Mouse (Mus musculus): ENCODE data around the gene Jund. TPM values are rescaled to one million over a fixed set of nuclear protein-coding genes. Genes with fewer than 3 reads are reported as not detected.

Jund gene
- total RNA-seq, 2 experiments from 2014 or later, result 41.6 to 68.4 TPM

- peak; percentile 52 for DNase-seq (ENCODE audit: low spot score)
Measured at GRCm38 (mm10) chr8:70699116-70699833, 526 bp downstream of the Jund start.

GRCm38 (mm10) chr8:70699834-70700554 is 1.2 kb downstream of the Jund start:
- DNase-seq (ENCODE audit: low spot score), result peak; percentile 78

GRCm38 (mm10) chr8:70700555-70700922 is 1.8 kb downstream of the Jund start:
- DNase-seq (ENCODE audit: low spot score), result peak; percentile 93

- no peak for DNase-seq (ENCODE audit: low spot score)
Measured at GRCm38 (mm10) chr8:70701048-70701981, 2.6 kb downstream of the Jund start.

- DNase-seq (ENCODE audit: low spot score), result no peak
Measured at GRCm38 (mm10) chr8:70701982-70702841, 3.5 kb downstream of the Jund start.

- DNase-seq (ENCODE audit: low spot score), result peak; percentile 91
Measured at GRCm38 (mm10) chr8:70702842-70703182, 4.1 kb downstream of the Jund start.

- DNase-seq (ENCODE audit: low spot score), result no peak
Measured at GRCm38 (mm10) chr8:70703287-70703686, 4.5 kb downstream of the Jund start, which contains the start of gene Iqcn. Iqcn (plus strand) TSS chr8:70703457.

- DNase-seq (ENCODE audit: low spot score), result peak; percentile 65
Measured at GRCm38 (mm10) chr8:70708281-70708680, 9.5 kb downstream of the Jund start.

- DNase-seq (ENCODE audit: low spot score), result no peak
Measured at GRCm38 (mm10) chr8:70709794-70710193, 11.0 kb downstream of the Jund start.

- peak; percentile 68 for DNase-seq (ENCODE audit: low spot score)
Measured at GRCm38 (mm10) chr8:70710296-70710695, 11.5 kb downstream of the Jund start.

- DNase-seq (ENCODE audit: low spot score), result no peak
Measured at GRCm38 (mm10) chr8:70711041-70711440, 12.3 kb downstream of the Jund start.

GRCm38 (mm10) chr8:70713991-70714390 is 15.2 kb downstream of the Jund start:
- DNase-seq (ENCODE audit: low spot score), result no peak

- DNase-seq (ENCODE audit: low spot score), result no peak
Measured at GRCm38 (mm10) chr8:70715086-70715485, 16.3 kb downstream of the Jund start.

GRCm38 (mm10) chr8:70716521-70717400 is 18.0 kb downstream of the Jund start:
- no peak for DNase-seq (ENCODE audit: low spot score)

GRCm38 (mm10) chr8:70718297-70718696 is 19.5 kb downstream of the Jund start, which contains the start of gene Gm3336:
Gm3336 (plus strand) TSS chr8:70718543.
- no peak for DNase-seq (ENCODE audit: low spot score)

- DNase-seq (ENCODE audit: low spot score), result no peak
Measured at GRCm38 (mm10) chr8:70719796-70720270, 21.1 kb downstream of the Jund start.

GRCm38 (mm10) chr8:70720739-70721138 is 22.0 kb downstream of the Jund start:
- DNase-seq (ENCODE audit: low spot score), result peak; percentile 85

GRCm38 (mm10) chr8:70721601-70722000 is 22.9 kb downstream of the Jund start:
- no peak for DNase-seq (ENCODE audit: low spot score)

- DNase-seq (ENCODE audit: low spot score), result no peak
Measured at GRCm38 (mm10) chr8:70723486-70724210, 24.9 kb downstream of the Jund start, which contains the start of gene Pde4c. Pde4c (plus strand) TSS chr8:70723720.

Measured in gastrocnemius, adult 18-20 months (tissue).